Mouse (Mus musculus): ENCODE results near the gene Muc2.

- TF ChIP-seq TAL1 (IDR thresholded peaks at IDR 0.05; ENCODE audit: low read length) (no peak), GATA1 (IDR thresholded peaks at IDR 0.05; ENCODE audit: low read length) (no peak)
These were observed 11.2 kb upstream of the Muc2 start for GRCm38 (mm10) chr7:141678922-141679321.
